Mouse (Mus musculus) limb, embryonic 14.5 days (tissue): ENCODE measurements at regions not wholly inside any gene's neighbourhood (a gene's known extent, or its start where the extent isn't known, plus 50 kb on each side); places are given as distances from the start of the nearest gene placed in this dataset.

Source experiments
- ATAC-seq: fragments of 200-750 bp; cut with Nextera tagmentation; 2 replicates; pipeline ENCODE4 v1.8.0; 2017; ENCODE audit warnings: low read depth, moderate number of reproducible peaks, moderate TSS enrichment; ENCODE audit not compliant: low FRiP score
- DNase-seq: peaks from one replicate; pipeline ENCODE4 v3.0.0-alpha.2; 2015; ENCODE audit warnings: low spot score
- H3K27ac ChIP-seq: fragments of 300-500 bp; sonication (generic); replicated peaks from 2 replicates; pipeline ENCODE4 v1.5.1; 2014; ENCODE audit warnings: low read depth, mild to moderate bottlenecking, low read length, moderate library complexity, mixed read lengths
- H3K27me3 ChIP-seq: fragments of 300-500 bp; sonication (generic); 2 replicates; pipeline ENCODE4 v1.6.1; 2014; ENCODE audit warnings: low read length, mixed read lengths; ENCODE audit not compliant: control insufficient read depth, insufficient read depth
- H3K36me3 ChIP-seq: fragments of 300-500 bp; sonication (generic); 2 replicates; pipeline ENCODE4 v1.6.1; 2014; ENCODE audit warnings: mild to moderate bottlenecking, low read length, moderate library complexity, mixed read lengths; ENCODE audit not compliant: control insufficient read depth, insufficient read depth
- H3K4me1 ChIP-seq: fragments of 300-500 bp; sonication (generic); 2 replicates; pipeline ENCODE4 v1.6.1; 2014; ENCODE audit warnings: antibody characterized with exemption, low read length, mixed read lengths; ENCODE audit not compliant: control insufficient read depth, insufficient read depth
- H3K4me2 ChIP-seq: fragments of 300-500 bp; sonication (generic); replicated peaks from 2 replicates; pipeline ENCODE4 v1.6.1; 2014; ENCODE audit warnings: low read depth, mild to moderate bottlenecking, low read length, moderate library complexity; ENCODE audit not compliant: severe bottlenecking
- H3K4me3 ChIP-seq: fragments of 300-500 bp; sonication (generic); replicated peaks from 2 replicates; pipeline ENCODE4 v1.5.1; 2014; ENCODE audit warnings: low read length
- H3K9ac ChIP-seq: fragments of 300-500 bp; sonication (generic); 2 replicates; pipeline ENCODE4 v1.6.1; 2014; ENCODE audit warnings: mild to moderate bottlenecking, low read depth, low read length, moderate library complexity; ENCODE audit not compliant: severe bottlenecking
- H3K9me3 ChIP-seq: fragments of 300-500 bp; sonication (generic); 2 replicates; pipeline ENCODE4 v1.6.1; 2016; ENCODE audit warnings: low read length; ENCODE audit not compliant: control insufficient read depth
- POLR2A ChIP-seq: fragments of 200-500 bp; IDR thresholded peaks from 2 replicates; pipeline ENCODE4 v1.8.0; 2012; ENCODE audit warnings: inconsistent platforms, mild to moderate bottlenecking, moderate library complexity, borderline replicate concordance; ENCODE audit not compliant: insufficient read depth, insufficient read length; ENCODE audit errors: extremely low read depth
- WGBS: fragments of 180-500 bp; shearing (Covaris S2); extraction: QIAGEN DNeasy Blood & Tissue Kit; methylation state at CpG from one replicate; pipeline ENCODE4 v1.1.7; 2014; 5-methylcytosine and 5-hydroxymethylcytosine counted together

DNA sequence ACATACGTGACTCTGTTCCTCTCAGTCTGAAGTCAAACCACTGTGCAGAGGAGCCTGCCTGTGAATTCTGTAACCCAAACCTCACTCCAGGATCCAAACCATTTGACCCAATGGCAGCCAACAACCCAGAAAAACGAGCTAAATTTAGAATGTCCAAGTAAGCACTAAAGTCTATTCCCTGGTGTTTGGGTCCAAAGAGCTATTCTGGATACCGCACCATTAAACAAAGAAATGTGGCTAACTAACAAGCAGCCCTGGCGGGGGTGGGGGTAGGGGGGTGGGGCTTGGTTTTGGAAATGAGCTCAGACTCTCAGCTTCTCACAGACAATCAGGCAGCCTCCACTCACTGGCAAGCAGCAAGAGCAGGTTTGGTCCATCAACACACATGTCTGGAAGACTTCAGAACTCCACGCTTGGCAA, 147.9 kb downstream of the Dyrk2 start:
- ATAC-seq (peak; percentile 55), DNase-seq (peak; percentile 44)
- H3K27me3 ChIP-seq = no peaks in the 10 kb centered on the region
- H3K4me3 ChIP-seq = no peak overlapping the region
- H3K36me3 ChIP-seq = no peaks in the 10 kb centered on the region
- 34% methylated on average over 5 of the region's 5 CpGs for WGBS
- no peaks in the 10 kb centered on the region for H3K9me3 ChIP-seq
- peaks cover 13% of the 10 kb centered on the region for H3K4me1 ChIP-seq
- no peak overlapping the region for H3K9ac ChIP-seq
- 0 out of 2 replicates have a peak overlapping the region, but pooled peaks have one; percentile 3 for H3K27ac ChIP-seq
- no peak overlapping the region for H3K4me2 ChIP-seq
- no peak for TF ChIP-seq POLR2A

DNA sequence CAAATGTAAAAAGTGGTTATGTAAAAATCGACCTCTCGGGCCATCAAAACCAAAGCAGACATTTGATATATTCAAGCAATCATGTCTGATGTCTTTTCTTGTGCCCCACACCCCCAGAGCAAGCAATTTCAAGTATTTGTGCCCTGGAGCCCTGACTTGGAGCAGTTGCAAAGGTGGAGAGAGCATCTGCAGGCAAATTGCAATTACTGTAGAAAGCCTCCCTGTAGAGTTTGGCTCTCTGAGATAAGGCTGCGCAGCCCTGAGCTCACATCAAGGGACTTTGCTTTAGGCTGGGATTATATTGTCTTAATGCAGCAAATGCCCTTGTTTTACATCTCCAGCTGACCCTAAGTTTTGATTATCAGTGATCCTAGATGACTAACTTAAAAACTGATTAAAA, 147.3 kb downstream of the Dyrk2 start:
- 57% methylated on average over 3 of the region's 3 CpGs for WGBS
- ATAC-seq (no peak), DNase-seq (no peak)
- Histone ChIP-seq H3K4me1 (peaks cover 13% of the 10 kb centered on the region), H3K4me3 (no peak overlapping the region), H3K9me3 (no peaks in the 10 kb centered on the region), H3K36me3 (no peaks in the 10 kb centered on the region), H3K4me2 (no peak overlapping the region), H3K27ac (no peak overlapping the region), H3K9ac (no peak overlapping the region), H3K27me3 (no peaks in the 10 kb centered on the region)
- no peak for TF ChIP-seq POLR2A

DNA sequence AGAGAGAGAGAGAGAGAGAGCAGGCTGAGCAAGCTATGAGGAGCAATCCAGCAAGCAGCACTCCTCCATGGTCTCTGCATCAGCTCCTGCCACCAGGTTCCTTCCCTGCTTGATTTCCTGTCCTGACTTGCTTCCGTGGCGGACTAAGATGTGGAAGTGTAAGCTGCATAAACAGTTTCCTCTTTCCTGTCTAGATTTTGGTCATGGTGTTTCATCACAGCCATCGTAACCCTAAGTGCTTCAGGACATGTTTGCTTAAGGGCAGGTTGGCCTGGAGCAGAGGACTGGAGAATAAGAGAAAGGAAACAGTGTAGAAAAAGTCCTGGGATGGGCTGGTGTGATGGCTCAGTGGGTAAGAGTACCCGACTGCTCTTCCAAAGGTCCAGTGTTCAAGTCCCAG, 133.9 kb downstream of the Dyrk2 start:
- Histone ChIP-seq H3K9ac (no peak overlapping the region), H3K4me3 (no peak overlapping the region), H3K36me3 (no peaks in the 10 kb centered on the region), H3K27me3 (no peaks in the 10 kb centered on the region), H3K9me3 (no peaks in the 10 kb centered on the region; the same call in 1 of the 2 replicates), H3K4me2 (no peak overlapping the region), H3K4me1 (no peaks in the 10 kb centered on the region), H3K27ac (no peak overlapping the region)
- WGBS = 92% methylated on average over 4 of the region's 4 CpGs
- ATAC-seq = no peak
- no peak for DNase-seq
- TF ChIP-seq POLR2A = no peak

GRCm38 (mm10) chr10:118737064-118737463, 132.9 kb downstream of the Dyrk2 start:
- Histone ChIP-seq H3K9me3 (no peaks in the 10 kb centered on the region; the same call in 1 of the 2 replicates), H3K27ac (no peak overlapping the region), H3K27me3 (no peaks in the 10 kb centered on the region), H3K36me3 (no peaks in the 10 kb centered on the region), H3K9ac (no peak overlapping the region), H3K4me3 (no peak overlapping the region), H3K4me2 (no peak overlapping the region), H3K4me1 (no peaks in the 10 kb centered on the region)
- no peak for TF ChIP-seq POLR2A
- DNase-seq (no peak), ATAC-seq (no peak)

DNA sequence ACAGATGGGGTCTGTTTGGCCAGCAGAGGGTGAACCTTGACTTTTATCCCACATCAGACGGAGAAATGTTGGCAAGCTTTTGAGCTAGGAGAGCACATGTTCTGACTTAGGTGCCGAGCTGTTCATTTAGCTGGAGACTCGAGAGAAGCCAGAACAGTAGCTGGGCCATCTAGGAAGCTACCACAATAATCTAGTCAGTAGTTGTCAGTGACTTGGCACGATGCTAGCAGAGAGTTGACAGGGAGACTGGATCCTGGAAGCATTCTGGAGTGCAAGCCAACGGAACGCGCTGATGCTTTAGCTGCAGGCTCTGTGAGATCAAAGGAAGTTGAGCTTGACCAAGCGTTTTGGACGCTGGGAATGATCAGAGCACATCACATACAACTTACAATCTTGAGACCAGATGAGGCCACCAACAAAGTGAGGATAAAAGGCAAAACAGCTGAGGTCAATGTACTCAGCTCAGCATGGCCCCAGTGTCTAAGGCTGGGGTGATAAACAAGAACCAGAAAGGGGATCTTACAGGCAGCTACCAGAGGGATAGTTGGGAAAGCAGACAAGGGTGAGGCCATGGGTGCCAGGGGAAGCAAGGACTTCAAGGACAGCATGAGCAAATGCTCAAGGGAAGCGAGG, 130.0 kb downstream of the Dyrk2 start:
- H3K4me3 ChIP-seq = no peak overlapping the region
- DNase-seq (no peak), ATAC-seq (no peak)
- H3K4me1 ChIP-seq = no peaks in the 10 kb centered on the region
- no peak for TF ChIP-seq POLR2A
- no peaks in the 10 kb centered on the region; the same call in 1 of the 2 replicates for H3K9me3 ChIP-seq
- no peaks in the 10 kb centered on the region for H3K27me3 ChIP-seq
- no peak overlapping the region for H3K27ac ChIP-seq
- 76% methylated on average over 10 of the region's 10 CpGs for whole genome bisulfite sequencing
- H3K9ac ChIP-seq = no peak overlapping the region
- H3K4me2 ChIP-seq = no peak overlapping the region
- H3K36me3 ChIP-seq = no peaks in the 10 kb centered on the region
